Comparison of ENCODE assay signal across 7 mouse cellular contexts in genomic region chr6:82740269-82740668, GRCm38 (mm10). TPM values are rescaled to one million over a fixed set of nuclear protein-coding genes. Genes with fewer than 3 reads are reported as not detected.
A peak's percentile ranks its signal among the peaks of the same experiment; 100 is the strongest.
DNase-seq lines count a peak whose midpoint lies in the region; ATAC-seq and TF ChIP-seq lines count a peak whose summit lies in the region.

No protein-coding gene starts in this region.

- 29% methylated on average over 6 of the region's 6 CpGs for WGBS in embryonic facial prominence, embryonic 13.5 days
- WGBS in lung, embryonic 15.5 days, result 22% methylated on average over 6 of the region's 6 CpGs

- no peaks in the 10 kb centered on the region for H3K9me3 ChIP-seq in embryonic facial prominence, embryonic 13.5 days
- H3K9me3 ChIP-seq in lung, embryonic 15.5 days, result no peaks in the 10 kb centered on the region

- no peak overlapping the region for H3K27ac ChIP-seq in embryonic facial prominence, embryonic 13.5 days
- no peak overlapping the region for H3K27ac ChIP-seq in layer of hippocampus, adult 2 months
- H3K27ac ChIP-seq in lung, embryonic 15.5 days, result no peak overlapping the region

- no peaks in the 10 kb centered on the region for H3K27me3 ChIP-seq in embryonic facial prominence, embryonic 13.5 days
- no peaks in the 10 kb centered on the region for H3K27me3 ChIP-seq in lung, embryonic 15.5 days

- no peak overlapping the region for H3K4me3 ChIP-seq in embryonic facial prominence, embryonic 13.5 days
- peak overlapping the region; percentile 14; the same call in 1 of the 2 replicates for H3K4me3 ChIP-seq in layer of hippocampus, adult 2 months
- no peak overlapping the region for H3K4me3 ChIP-seq in lung, embryonic 15.5 days

- no peaks in the 10 kb centered on the region for H3K4me1 ChIP-seq in embryonic facial prominence, embryonic 13.5 days
- H3K4me1 ChIP-seq in lung, embryonic 15.5 days, result peaks cover 5% of the 10 kb centered on the region; the same call in 1 of the 2 replicates

- TF ChIP-seq CTCF in layer of hippocampus, adult 2 months (conservative IDR thresholded peaks at IDR 0.05), result peak; percentile 85

- peak overlapping the region; percentile 37 for H3K4me2 ChIP-seq in embryonic facial prominence, embryonic 13.5 days
- H3K4me2 ChIP-seq in lung, embryonic 15.5 days, result no peak overlapping the region

- no peak overlapping the region for H3K9ac ChIP-seq in embryonic facial prominence, embryonic 13.5 days
- H3K9ac ChIP-seq in lung, embryonic 15.5 days, result no peak overlapping the region

- peak; percentile 53 for DNase-seq in ES-CJ7 (ENCODE audit: low read depth, low spot score)
- DNase-seq in adrenal gland, postnatal 10 days, result peak; percentile 74
- DNase-seq in heart, postnatal 36 days, result peak; percentile 44 to 60
- peak; percentile 69 to 78 for DNase-seq in layer of hippocampus, adult 2 months (ENCODE audit: low spot score in 2 of 2)
- peak; percentile 81 for DNase-seq in retina, embryonic 14.5 days (ENCODE audit: low spot score)

- no peak for ATAC-seq in embryonic facial prominence, embryonic 13.5 days (ENCODE audit: insufficient number of reproducible peaks, insufficient read depth, low FRiP score, low TSS enrichment, low read depth)
- ATAC-seq in lung, embryonic 15.5 days (ENCODE audit: borderline replicate concordance, extremely low read depth, low FRiP score, low TSS enrichment), result peak; percentile 56

- peaks cover 58% of the 10 kb centered on the region for H3K36me3 ChIP-seq in embryonic facial prominence, embryonic 13.5 days
- H3K36me3 ChIP-seq in lung, embryonic 15.5 days, result peaks cover 52% of the 10 kb centered on the region

- intact Hi-C loops in heart, postnatal 36 days (cut with DNase I), result loop anchor here (1.0 to 5.0 kb wide), 4 partner anchors 33 to 231 kb away; no protein-coding TSS in a partner anchor

RNA-seq across cellular contexts. Expression of gene Hk2, which starts 34.0 kb away (rescaled TPM):
- total RNA-seq in adrenal gland, postnatal 10 days (2021), result 100 to 1,000 TPM in 1 of 2 experiments, 10 to 100 TPM in 1; 55.7 to 119 TPM
- polyA plus RNA-seq in embryonic facial prominence, embryonic 13.5 days (2015; fragmentation: Nextera tagmentation; extraction: Ambion mirVana), result 20.5 and 21.8 TPM in 2 replicates
- total RNA-seq in heart, postnatal 36 days (2021), result 100 to 1,000 TPM; 271 to 285 TPM
- 1 to 10 TPM; 7.0 to 7.4 TPM for total RNA-seq in layer of hippocampus, adult 2 months (2021)
- 19.9 and 21.2 TPM in 2 replicates for polyA plus RNA-seq in lung, embryonic 15.5 days (2015; fragmentation: Nextera tagmentation; extraction: Ambion mirVana)

RNA-seq across cellular contexts. Expression of gene Pole4, which starts 35.1 kb away (rescaled TPM):
- total RNA-seq in adrenal gland, postnatal 10 days (2021), result 10 to 100 TPM; 37.9 to 41.8 TPM
- 108 and 109 TPM in 2 replicates for polyA plus RNA-seq in embryonic facial prominence, embryonic 13.5 days (2015; fragmentation: Nextera tagmentation; extraction: Ambion mirVana)
- 10 to 100 TPM; 15.6 to 18.7 TPM for total RNA-seq in heart, postnatal 36 days (2021)
- 10 to 100 TPM; 36.4 to 36.7 TPM for total RNA-seq in layer of hippocampus, adult 2 months (2021)
- 110 and 113 TPM in 2 replicates for polyA plus RNA-seq in lung, embryonic 15.5 days (2015; fragmentation: Nextera tagmentation; extraction: Ambion mirVana)

Comparison
In these comparisons a context has a peak if more than half of its experiments do, and no peak if none do; other contexts are left out.
1. RNA of gene Hk2, which starts 34.0 kb away (total RNA-seq): 271 to 285 TPM in heart, postnatal 36 days and 55.7 to 119 TPM in adrenal gland, postnatal 10 days; 7.0 to 7.4 TPM in layer of hippocampus, adult 2 months; every median in the first group is over 4 times any median in the second.
2. Peak in every context shown above with its lines, with median percentiles within 50 percentile points of each other: DNase-seq.